Mouse (Mus musculus) spleen, embryonic (tissue): ENCODE measurements at regions not wholly inside any gene's neighbourhood (a gene's known extent, or its start where the extent isn't known, plus 50 kb on each side); places are given as distances from the start of the nearest gene placed in this dataset.
"Not testable (repeated sequence)": the region's sequence is repeated elsewhere in the genome, so short reads cannot be mapped to it uniquely, and the experiment has no call there.

Experiments
- CTCF ChIA-PET: fragments of 350-600 bp; sonication (Branson Sonifier 250); formaldehyde crosslinking; loops from one replicate; lab custom pipeline; 2022; lab: Charles Lee

- CTCF ChIA-PET, result interaction anchor here (0.6 to 1.1 kb wide), 2 partner anchors 98 to 174 kb away, joined by 3 read pairs; no protein-coding TSS in a partner anchor
These were observed 50.2 kb upstream of the Agps start for GRCm38 (mm10) chr2:75781781-75782211.

- CTCF ChIA-PET, result no interaction called here
These were observed 50.9 kb upstream of the Agps start for GRCm38 (mm10) chr2:75781078-75781477.

- CTCF ChIA-PET, result not testable (repeated sequence)
These were observed 53.3 kb upstream of the Agps start for GRCm38 (mm10) chr2:75778628-75779027.

- CTCF ChIA-PET, result interaction anchor here (0.5 to 1.5 kb wide), 3 partner anchors 8 to 92 kb away, joined by 3 to 5 read pairs (median 3); no protein-coding TSS in a partner anchor
These were observed 54.9 kb upstream of the Agps start for GRCm38 (mm10) chr2:75777040-75777451.

- CTCF ChIA-PET, result interaction anchor here (0.5 to 1.5 kb wide), 3 partner anchors 7 to 91 kb away, joined by 3 to 5 read pairs (median 3); no protein-coding TSS in a partner anchor
These were observed 55.4 kb upstream of the Agps start for GRCm38 (mm10) chr2:75776533-75776932.

GRCm38 (mm10) chr2:75775217-75775616, 56.8 kb upstream of the Agps start:
- CTCF ChIA-PET, result interaction anchor here (0.8 kb wide), 1 partner anchor 17 kb away, joined by 4 read pairs; no protein-coding TSS in a partner anchor

GRCm38 (mm10) chr2:75773431-75773830, 58.5 kb upstream of the Agps start:
- CTCF ChIA-PET, result interaction anchor here (0.9 kb wide), 1 partner anchor 10 kb away, joined by 3 read pairs; no protein-coding TSS in a partner anchor

GRCm38 (mm10) chr2:75772251-75772956, 59.6 kb upstream of the Agps start:
- CTCF ChIA-PET, result no interaction called here

GRCm38 (mm10) chr2:75770633-75771032, 61.3 kb upstream of the Agps start:
- CTCF ChIA-PET, result no interaction called here

GRCm38 (mm10) chr2:75768559-75769304, 63.2 kb upstream of the Agps start:
- CTCF ChIA-PET, result interaction anchor here (0.7 kb wide), 2 partner anchors 8 to 108 kb away, joined by 3 to 10 read pairs; no protein-coding TSS in a partner anchor

- CTCF ChIA-PET, result interaction anchor here (0.7 kb wide), 1 partner anchor 107 kb away, joined by 10 read pairs; no protein-coding TSS in a partner anchor
These were observed 63.6 kb upstream of the Nfe2l2 start for GRCm38 (mm10) chr2:75767871-75768558.

- CTCF ChIA-PET, result interaction anchor here (0.7 kb wide), 1 partner anchor 119 kb away, joined by 3 read pairs; no protein-coding TSS in a partner anchor
These were observed 61.0 kb upstream of the Nfe2l2 start for GRCm38 (mm10) chr2:75765403-75765802.

- CTCF ChIA-PET, result interaction anchor here (0.7 kb wide), 1 partner anchor 10 kb away, joined by 3 read pairs; no protein-coding TSS in a partner anchor
These were observed 58.8 kb upstream of the Nfe2l2 start for GRCm38 (mm10) chr2:75763252-75763651.

- CTCF ChIA-PET, result interaction anchor here (1.2 kb wide), 1 partner anchor 40 kb away, joined by 4 read pairs; no protein-coding TSS in a partner anchor
These were observed 57.6 kb upstream of the Nfe2l2 start for GRCm38 (mm10) chr2:75762030-75762429.

- CTCF ChIA-PET, result interaction anchor here (1.2 kb wide), 1 partner anchor 40 kb away, joined by 4 read pairs; no protein-coding TSS in a partner anchor
These were observed 57.2 kb upstream of the Nfe2l2 start for GRCm38 (mm10) chr2:75761626-75762025.

- CTCF ChIA-PET, result no interaction called here
These were observed 54.9 kb upstream of the Nfe2l2 start for GRCm38 (mm10) chr2:75759196-75759885.

- CTCF ChIA-PET, result interaction anchor here (1.0 kb wide), 1 partner anchor 17 kb away, joined by 4 read pairs; no protein-coding TSS in a partner anchor
These were observed 53.8 kb upstream of the Nfe2l2 start for GRCm38 (mm10) chr2:75758277-75758676.

- CTCF ChIA-PET, result no interaction called here
These were observed 52.5 kb upstream of the Nfe2l2 start for GRCm38 (mm10) chr2:75756704-75757638.

GRCm38 (mm10) chr2:75754606-75755005, 50.2 kb upstream of the Nfe2l2 start:
- CTCF ChIA-PET, result no interaction called here
